Mouse (Mus musculus) urinary bladder, adult 18-20 months (tissue): ENCODE results near the gene Zfp428.
"Not testable (repeated sequence)": the region's sequence is repeated elsewhere in the genome, so short reads cannot be mapped to it uniquely, and the experiment has no call there.

Experiments
- DNase-seq, 2 experiments: peaks; one replicate each; pipeline ENCODE4 v3.0.0; 2022; ENCODE audit warnings: low spot score in 2 of 2, mixed read lengths in 2 of 2

Gene Zfp428

GRCm38 (mm10) chr7:24519130-24519529 lies 12.3 kb downstream of the Zfp428 start:
- DNase-seq: no peak

GRCm38 (mm10) chr7:24520054-24520453 lies 13.2 kb downstream of the Zfp428 start:
- DNase-seq: not testable (repeated sequence)

- DNase-seq: no peak
These were observed 16.0 kb downstream of the Zfp428 start for GRCm38 (mm10) chr7:24522805-24523204.

- DNase-seq: no peak
These were observed 16.9 kb downstream of the Zfp428 start for GRCm38 (mm10) chr7:24523723-24524122.

- no peak for DNase-seq
These were observed 18.2 kb downstream of the Zfp428 start for GRCm38 (mm10) chr7:24524978-24525377.

GRCm38 (mm10) chr7:24525686-24526420 lies 19.0 kb downstream of the Zfp428 start:
- DNase-seq: no peak

- no peak for DNase-seq
These were observed 22.1 kb downstream of the Zfp428 start for GRCm38 (mm10) chr7:24528861-24529260.

- DNase-seq: no peak
These were observed 22.8 kb downstream of the Zfp428 start for GRCm38 (mm10) chr7:24529580-24529979.

- DNase-seq: peak; percentile 97 to 99
These were observed 23.5 kb downstream of the Zfp428 start, which contains the start of gene Irgq for GRCm38 (mm10) chr7:24530062-24530931. TSS of gene Irgq (plus strand) at chr7:24530689.

- DNase-seq: peak; percentile 52 to 60
These were observed 24.6 kb downstream of the Zfp428 start for GRCm38 (mm10) chr7:24531211-24531971.

GRCm38 (mm10) chr7:24533031-24533571 lies 26.3 kb downstream of the Zfp428 start:
- DNase-seq: no peak

- no peak for DNase-seq
These were observed 27.0 kb downstream of the Zfp428 start for GRCm38 (mm10) chr7:24533806-24534205.

GRCm38 (mm10) chr7:24534301-24534700 lies 27.5 kb downstream of the Zfp428 start:
- no peak for DNase-seq

GRCm38 (mm10) chr7:24537081-24537480 lies 30.3 kb downstream of the Zfp428 start:
- no peak for DNase-seq

GRCm38 (mm10) chr7:24537591-24537990 lies 30.8 kb downstream of the Zfp428 start:
- DNase-seq: no peak

GRCm38 (mm10) chr7:24538154-24538553 lies 31.3 kb downstream of the Zfp428 start:
- no peak for DNase-seq

- no peak for DNase-seq
These were observed 31.9 kb downstream of the Zfp428 start for GRCm38 (mm10) chr7:24538701-24539100.

- peak in 1 of 2 experiments; percentile 9 for DNase-seq
These were observed 32.9 kb downstream of the Zfp428 start for GRCm38 (mm10) chr7:24539686-24540085.

- DNase-seq: no peak
These were observed 37.7 kb downstream of the Zfp428 start for GRCm38 (mm10) chr7:24544506-24544905.

GRCm38 (mm10) chr7:24546068-24546614 lies 39.3 kb downstream of the Zfp428 start, which contains the start of the genes Pinlyp and Xrcc1:
TSS of gene Pinlyp (minus strand) at chr7:24546118.
TSS of gene Xrcc1 (plus strand) at chr7:24546289.
- peak; percentile 25 to 38 for DNase-seq
